Mouse (Mus musculus) fibroblast of lung, adult 2 months (primary cell): Measurements from ENCODE around the gene Cdc42bpa.
"Not testable (repeated sequence)": the region's sequence is repeated elsewhere in the genome, so short reads cannot be mapped to it uniquely, and the experiment has no call there.

ENCODE experiments used
- DNase-seq: peaks from one replicate; pipeline ENCODE4 v3.0.0-alpha.2; 2011; ENCODE audit warnings: low read depth

Gene Cdc42bpa

DNA sequence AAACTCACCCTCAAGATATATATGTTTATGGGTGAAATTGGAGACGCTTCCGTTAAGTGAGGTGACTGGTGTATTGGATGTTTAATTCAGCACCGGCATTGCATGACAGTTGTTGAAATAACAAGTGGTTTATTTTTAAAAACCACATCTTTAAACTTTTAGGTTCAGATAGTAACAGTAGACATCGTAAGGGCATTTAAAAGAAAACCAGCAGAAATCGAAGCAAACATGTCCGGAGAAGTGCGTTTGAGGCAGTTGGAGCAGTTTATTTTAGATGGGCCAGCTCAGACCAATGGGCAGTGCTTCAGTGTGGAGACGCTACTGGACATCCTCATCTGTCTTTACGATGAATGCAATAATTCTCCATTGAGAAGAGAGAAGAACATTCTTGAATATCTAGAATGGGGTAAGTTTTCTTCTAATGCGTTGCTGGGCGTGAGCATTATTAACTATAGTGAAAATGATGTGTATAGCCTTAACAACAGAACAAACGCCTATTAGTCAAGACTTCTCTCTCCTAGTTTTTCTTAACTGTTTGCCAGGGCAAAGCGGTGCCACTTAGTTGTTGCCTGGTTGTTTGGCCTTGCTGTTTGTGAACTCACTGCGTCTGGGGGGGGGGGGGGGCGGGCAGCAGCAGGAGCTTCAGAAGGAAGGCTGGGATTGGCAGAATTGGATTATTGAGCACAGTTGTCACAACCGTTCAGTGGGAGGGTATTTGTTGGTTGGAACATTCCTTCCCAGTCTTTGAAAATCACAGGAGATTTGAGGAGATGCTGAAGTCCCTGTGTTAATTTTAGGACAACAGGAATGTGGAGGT, 818 bp downstream of the Cdc42bpa start:
- DNase-seq, result no peak

DNA sequence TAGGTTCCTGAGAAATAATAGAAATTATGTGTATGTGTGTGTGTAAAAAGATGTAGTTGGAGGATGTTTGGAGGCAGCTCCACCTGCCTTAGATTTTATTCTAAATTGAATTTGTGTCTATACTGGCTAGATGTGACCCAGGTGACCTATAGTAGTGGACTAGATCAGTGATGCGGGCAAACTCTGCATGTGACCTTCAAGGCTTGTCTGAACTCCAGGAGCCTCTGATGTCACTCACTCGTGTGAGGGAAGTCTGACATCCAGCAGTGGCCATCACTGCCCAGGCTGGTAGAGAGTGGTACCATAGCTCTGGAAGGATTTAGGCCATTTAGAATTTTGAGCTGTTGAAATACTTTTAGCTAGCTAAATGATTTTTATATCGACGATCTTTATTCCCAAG, 1.5 kb downstream of the Cdc42bpa start:
- DNase-seq, result no peak

DNA sequence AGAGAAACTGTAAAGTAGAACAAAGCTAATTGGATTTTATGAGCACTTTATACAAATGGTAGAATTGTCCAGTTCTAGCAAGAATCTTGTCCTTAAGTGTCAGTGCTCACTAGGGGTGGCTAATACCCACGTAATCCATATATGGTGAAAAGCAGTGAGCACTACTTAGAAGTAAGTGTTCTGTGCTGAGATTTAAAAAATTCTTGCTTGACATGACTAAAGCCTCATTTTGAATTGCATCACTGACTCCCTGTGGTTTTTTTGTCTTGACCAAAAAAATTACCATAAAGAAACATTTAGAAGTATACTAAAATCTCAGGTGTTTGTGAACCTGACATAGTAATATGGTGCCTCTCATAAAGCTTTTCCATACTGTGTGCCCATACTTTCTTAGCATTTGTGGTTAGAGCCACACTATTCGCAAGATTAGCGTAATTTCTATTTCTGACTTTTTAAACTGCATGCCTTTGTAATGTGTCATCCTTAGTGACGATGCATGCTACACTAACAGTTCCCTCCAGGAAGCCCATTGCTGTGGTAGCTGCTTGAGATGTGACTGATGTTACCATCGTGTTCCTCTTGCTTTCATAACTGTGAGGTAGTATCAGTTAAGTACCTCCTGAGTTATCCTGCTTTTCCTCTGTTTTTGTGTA, 9.6 kb downstream of the Cdc42bpa start:
- DNase-seq, result no peak

DNA sequence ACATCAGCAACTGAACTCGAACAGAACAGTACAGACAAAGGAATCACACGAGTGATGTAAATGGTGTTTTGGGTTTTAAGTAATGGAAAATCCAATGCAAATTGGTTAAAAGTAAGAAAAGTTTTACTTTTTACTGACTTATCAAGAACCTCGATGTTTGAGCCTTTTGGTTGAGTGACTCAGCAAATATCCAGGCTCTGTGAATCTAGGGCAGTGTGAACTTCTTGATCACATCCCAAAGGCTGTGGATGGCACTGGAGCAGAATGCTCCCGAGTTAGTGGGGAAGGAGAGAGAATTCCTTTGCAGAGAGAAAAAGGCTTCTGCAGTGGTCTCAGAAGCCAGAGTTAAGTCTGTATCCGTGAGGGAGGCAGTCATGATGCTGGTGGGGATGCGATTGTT, 14.7 kb downstream of the Cdc42bpa start:
- no peak for DNase-seq

DNA sequence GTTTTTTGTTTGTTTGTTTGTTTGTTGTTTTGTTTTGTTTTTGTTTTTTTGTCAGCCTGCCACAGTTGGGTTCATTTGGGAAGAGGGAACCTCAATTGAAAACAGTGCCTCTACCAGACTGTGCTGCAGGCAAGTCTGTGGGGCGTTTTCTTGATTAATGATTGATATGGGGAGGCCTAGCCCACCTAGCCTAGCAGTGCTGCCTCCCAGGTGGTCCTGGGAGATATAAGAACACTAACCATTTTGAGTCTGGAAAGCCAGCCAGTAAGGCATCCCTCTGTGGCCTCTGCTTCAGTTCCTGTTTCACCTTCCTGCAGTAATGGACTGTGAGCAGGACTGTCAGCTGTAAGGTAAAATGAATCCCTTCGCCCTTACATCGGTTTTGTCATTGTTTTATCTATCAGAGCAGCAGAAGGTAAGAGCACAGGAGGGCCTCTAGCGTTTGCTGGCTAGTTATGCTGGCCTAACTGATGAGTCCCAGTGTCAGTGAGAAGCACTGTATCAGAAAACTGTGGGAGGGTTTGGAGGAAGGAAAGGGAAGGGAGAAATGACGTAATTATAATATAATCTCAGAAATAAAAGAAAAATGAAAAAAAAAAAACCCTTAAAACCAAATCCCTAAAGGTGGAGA, 15.5 kb downstream of the Cdc42bpa start:
- no peak for DNase-seq

DNA sequence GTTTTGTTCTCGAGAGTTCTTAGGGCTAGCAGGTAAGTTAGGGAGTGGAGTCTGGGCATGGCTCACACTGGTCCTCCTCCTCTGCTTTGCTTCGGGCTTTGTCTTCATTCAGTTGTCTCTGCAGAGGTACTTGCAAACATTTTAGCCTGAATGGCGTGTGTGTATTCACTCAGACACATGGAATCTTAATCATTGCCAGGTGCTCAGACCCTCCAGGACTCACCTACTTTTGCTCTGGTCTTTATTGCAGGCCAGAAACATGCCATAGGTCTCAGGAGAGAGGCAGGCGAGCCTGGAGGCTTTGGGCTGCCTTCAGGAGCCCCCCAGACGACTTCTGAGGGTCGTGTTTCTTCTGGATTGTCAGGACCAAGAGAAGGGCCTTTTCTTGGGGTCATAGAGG, 17.2 kb downstream of the Cdc42bpa start:
- no peak for DNase-seq

DNA sequence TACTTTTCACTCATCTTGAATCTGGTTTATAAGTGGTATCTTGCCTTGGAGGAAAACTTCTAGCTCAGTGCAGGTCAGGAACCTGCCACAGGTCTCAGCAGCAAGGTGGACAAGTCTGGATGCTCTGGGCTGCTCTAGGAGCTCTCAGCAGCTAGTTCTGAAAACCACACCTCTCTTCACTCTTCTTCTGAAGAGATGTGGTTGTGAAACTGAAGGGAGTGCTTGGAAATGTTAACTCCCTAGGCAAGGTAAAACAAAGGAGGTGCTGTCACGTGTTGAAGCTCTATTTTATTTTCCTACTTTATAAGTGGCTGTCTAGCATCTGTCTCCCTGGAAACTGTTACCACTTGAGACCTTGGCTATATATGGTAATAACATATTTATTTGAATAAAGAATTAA, 18.5 kb downstream of the Cdc42bpa start:
- no peak for DNase-seq

DNA sequence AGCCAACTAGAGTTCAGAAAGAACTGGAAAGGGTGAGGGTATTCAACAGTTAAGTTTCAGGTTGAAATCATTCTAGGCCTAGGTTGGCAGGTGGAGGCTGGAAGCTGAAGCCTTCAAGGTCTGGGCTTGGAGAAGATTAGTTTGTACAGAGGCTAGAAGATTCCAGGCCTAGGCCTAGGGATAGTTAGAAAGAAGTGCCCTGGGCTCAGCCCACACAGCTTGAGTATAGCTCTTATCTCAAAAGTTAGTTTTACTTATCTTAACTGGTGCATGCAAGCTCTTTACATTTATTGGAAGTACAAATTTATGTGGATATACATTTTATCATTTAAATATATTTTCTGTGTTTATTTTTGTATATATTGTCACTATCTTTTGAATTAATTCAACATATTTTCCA, 21.4 kb downstream of the Cdc42bpa start:
- no peak for DNase-seq

DNA sequence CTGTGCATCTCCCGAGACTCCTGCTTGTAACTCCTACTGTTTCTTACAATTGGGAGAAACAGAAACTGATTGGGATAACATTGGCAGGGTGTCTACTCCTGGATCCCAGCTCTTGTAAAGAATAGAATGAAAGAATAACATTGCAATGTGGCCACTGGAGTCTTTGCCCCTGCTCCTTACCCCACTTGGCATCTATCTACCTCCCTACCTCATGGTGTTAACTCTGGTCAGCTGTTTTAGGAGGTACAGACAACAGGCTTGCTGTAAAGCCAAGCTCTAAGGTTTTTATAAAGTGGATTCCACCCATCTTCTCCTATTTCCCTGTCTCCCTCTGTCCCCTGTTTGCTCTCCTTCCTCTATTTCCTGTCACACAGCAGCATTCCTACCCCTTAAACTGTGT, 21.9 kb downstream of the Cdc42bpa start:
- DNase-seq, result no peak

DNA sequence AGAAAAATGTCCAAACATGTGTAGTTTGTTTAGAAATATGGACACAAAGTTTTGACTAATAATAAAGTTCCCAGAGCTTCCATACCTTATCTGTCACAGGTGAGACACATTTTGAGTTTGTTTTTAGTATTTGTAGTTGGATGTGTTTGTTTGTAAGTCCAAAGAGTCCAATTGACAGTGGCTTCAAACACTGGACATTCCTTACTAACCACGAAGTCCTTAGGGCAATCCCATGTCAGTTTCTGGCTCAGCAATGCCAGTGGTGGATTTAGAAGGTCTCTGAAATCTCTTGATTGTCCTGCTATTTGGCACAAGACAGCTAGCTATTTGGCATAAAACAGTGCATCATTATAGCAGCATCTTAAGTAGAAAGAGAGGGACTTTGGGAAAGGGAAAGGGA, 22.7 kb downstream of the Cdc42bpa start:
- no peak for DNase-seq

DNA sequence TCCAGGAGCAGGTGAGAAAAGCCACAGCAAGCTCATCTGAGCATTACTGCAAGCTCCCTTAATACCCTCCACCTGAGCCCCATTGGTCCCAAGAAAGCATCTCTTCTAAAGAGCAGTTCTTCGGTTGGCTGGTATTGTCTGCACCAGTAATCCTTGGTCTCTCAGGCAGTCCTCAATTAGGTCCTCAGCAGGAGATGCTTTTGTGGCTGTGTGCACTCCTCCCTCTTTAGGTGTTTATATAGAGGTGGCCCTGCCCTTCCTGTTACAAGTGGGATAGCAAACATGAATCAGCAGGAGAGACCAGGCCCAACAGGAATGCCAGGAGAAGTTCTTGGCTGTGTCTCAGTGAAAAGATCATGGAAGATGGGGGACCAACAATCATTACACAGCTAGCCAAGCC, 23.9 kb downstream of the Cdc42bpa start:
- no peak for DNase-seq

DNA sequence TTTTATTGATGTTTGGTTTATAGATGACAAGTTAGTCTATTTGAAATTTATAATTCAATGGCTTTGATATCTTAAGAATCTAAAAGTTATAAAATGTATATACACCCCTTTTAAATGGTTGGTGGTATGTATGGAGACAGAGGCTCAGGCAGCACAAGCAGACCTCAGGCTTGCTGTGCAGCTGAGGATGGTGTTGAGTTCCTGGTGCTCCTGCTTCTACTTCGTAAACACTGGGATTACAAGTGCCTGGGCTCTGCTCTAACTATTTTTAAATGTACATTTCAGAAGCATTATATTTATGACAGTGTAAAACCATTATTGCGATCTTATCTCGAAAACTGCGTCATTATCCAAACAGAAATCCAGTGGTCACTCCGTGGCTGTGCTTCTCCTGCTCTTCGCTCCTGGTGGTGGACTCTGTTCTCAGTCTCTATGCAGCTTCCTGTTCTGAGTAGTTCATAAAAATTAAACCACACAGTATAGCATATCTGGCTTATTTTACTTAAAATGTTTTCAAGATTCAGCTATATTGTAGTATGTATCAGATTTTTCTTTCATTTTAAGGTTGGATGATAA, 31.5 kb downstream of the Cdc42bpa start:
- no peak for DNase-seq

DNA sequence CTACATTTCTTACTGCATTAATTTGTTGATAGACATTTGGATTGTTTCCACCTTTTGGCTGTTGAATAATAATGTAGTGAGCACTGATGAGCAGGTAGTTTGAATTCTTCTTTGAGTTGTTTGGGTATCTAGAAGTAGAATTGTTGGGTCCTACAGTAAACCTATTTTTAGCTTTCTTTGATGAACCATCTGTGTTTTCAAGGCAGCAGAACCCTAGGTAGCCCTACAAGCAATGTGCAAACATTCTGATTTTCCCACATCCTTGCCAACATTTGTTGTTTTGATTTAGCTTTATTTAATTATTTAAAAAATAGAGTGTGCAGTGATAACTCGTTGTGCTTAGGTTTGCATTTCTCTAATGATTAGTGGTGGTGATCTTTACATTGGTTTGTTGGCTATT, 32.0 kb downstream of the Cdc42bpa start:
- DNase-seq, result no peak

DNA sequence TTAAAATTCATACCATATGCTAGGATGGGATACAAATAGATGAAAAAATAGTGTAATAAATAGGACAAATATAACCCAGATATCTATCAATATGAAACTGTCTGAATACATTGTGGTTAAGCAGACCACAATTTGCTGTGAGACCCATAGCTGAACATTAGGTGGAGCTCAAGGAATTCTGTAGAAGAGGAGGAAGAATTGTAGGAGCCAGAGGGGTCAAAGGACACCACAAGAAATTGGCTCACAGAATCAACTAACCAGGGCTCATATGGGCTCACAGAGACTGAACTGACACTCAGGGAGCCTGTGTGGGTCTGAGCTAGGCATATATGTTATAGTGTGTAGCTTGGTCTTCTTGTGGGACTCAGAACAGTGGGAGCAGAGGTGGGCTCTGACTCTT, 47.8 kb downstream of the Cdc42bpa start:
- no peak for DNase-seq

DNA sequence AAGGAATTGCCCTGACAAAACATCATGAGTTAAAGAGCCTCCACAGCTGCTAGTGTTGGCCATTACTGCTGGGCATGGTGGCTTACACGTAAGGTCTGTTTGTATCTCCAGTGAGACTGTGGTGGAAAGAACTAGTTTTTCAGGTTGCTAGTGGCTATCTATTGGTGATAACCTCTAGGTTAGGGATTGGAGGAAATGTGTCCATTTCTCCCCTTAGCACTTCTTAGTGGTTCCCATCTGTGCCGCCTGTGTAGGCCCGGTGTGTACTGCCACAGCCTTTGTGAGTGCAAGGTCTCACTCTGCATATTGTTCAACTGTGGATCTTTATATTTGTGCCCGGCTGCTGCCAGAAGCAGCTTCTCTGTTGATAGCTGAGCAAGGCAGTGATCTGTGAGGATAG, 53.2 kb downstream of the Cdc42bpa start:
- DNase-seq, result no peak

DNA sequence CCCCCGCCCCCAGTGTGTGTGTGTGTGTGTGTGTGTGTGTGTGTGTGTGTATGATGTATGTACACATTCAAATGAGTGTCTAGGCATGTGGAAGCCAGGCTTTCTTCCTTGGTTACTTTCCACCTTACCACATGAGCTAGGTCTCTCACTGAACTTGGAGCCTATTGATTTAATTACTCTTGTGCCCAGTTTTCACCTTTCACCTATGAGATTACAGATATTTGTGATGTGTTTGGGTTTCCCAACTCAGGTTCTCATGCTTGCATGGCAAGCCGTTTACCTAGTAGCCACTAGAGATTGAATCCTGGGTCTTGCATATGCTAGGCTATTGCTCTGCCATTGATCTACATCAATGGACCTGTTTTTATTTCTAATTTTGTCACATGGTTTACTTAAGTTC, 57.9 kb downstream of the Cdc42bpa start:
- DNase-seq, result no peak

DNA sequence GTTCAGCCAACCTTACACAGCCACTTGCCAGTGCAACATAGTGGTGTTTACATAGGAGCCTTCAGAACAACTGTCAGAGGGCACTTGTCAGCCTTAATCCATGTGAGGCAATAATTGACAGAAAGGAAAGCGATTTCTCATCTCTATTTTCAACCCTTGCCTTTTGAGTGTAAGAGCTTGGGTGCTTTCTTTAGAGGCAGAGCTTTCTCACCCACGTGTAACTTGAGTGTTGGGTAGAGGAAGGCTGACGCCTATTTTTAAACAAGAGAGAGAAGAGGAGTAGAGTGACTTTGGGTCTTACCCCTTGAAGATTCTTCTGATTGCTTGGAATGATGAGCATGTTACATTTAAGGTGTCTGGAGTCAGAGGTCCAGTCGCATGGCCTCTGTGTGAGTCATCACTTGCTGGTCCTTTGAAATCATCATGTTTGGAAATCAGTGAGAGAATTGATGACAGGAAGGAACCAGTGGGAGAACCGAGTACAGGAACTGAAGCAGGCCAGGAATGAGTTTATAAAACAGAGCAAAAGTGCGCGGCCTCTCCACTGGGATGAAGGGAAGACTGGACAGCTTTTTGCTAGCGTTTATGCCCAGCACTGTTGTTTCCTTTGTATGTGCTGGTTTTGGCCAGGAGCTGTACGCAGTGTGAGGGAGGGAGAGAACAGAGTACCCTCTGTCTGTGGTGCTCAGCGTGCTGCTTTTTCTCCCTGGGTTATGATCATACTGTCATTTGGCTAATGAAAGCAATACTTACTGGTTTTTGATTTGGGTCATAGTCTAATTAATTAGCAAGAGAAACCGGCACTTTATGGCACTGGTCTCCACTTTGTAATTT, 61.4 kb downstream of the Cdc42bpa start:
- peak; percentile 49 for DNase-seq

DNA sequence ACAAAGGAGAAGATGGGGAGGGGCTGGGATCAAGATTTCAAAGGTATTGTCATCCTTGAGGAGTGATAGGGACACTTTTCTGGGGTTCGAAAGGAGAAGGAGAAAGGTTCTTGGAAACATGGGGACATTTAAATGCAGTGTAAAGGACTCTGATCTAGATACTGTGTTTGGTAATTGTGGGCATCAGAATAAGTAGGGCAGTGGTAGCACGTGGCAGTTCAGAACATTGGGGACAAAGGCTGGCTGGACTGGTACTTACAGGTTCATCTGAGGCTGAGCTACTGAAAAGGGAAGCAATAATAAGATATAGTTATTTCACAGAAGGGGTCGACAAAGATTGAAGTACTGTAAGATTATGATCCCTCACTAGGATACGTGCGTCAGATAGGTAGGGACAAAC, 63.2 kb downstream of the Cdc42bpa start:
- no peak for DNase-seq

DNA sequence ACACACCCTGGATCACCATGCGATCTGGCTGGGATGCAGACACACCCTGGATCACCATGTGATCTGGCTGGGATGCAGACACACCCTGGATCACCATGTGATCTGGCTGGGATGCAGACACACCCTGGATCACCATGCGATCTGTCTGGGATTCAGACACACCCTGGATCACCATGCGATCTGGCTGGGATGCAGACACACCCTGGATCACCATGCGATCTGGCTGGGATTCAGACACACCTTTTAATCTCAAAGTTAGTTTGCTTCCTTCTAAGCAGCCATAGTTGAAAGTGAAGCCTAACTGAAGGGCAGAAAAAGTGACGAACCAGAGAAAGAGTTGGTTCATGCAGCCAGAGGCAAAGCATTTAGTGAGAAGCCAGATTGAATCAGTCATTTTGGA, 69.6 kb downstream of the Cdc42bpa start:
- not testable (repeated sequence) for DNase-seq

DNA sequence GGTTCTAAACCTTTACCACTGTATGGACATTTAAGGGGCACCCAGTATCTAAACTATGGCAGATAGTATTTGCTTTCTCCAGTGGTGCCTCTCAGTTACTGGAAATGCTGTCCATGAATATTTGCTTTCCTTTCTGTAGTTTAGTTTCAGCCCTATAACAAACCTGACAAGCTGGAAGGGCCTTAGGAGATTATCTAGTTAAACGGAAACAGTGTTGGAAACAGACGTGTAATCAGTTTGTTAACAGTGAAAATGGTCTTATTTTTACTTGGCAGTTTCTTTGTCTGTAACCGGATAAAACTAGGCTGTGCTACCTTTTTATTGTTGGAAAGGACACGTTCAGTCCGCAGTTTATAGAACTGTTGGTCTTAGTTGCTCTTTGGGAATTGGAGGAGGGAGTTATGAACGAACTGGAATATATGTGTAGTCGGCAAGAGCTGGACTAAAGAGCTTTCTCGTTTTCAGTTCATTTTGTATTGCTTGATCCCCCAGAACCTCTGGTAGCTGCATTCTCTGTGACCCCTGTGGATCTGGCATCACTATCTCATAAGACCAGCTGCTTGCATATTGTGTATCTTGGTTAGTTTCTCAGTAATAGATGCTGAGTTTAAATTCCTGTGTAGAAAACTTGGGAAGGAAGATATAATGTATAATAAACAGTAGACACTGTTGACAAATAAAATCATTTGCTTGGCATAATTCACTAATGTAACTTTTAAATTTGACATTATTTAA, 70.5 kb downstream of the Cdc42bpa start:
- no peak for DNase-seq
